Mouse (Mus musculus) testis, adult 2 months (tissue): ENCODE results near the gene Ksr1.

Experiments used
- CTCF ChIP-seq: fragments of 200-500 bp; IDR thresholded peaks from 2 replicates; pipeline ENCODE4 v1.5.1; 2012; ENCODE audit warnings: low read depth, mild to moderate bottlenecking, inconsistent platforms, low read length, moderate library complexity; ENCODE audit not compliant: control insufficient read depth, insufficient read depth, insufficient replicate concordance
- POLR2A ChIP-seq: fragments of 200-500 bp; IDR thresholded peaks from 2 replicates; pipeline ENCODE4 v1.6.1; 2012; ENCODE audit warnings: low read depth, mild to moderate bottlenecking, inconsistent platforms, low read length, moderate library complexity; ENCODE audit not compliant: control insufficient read depth

DNA sequence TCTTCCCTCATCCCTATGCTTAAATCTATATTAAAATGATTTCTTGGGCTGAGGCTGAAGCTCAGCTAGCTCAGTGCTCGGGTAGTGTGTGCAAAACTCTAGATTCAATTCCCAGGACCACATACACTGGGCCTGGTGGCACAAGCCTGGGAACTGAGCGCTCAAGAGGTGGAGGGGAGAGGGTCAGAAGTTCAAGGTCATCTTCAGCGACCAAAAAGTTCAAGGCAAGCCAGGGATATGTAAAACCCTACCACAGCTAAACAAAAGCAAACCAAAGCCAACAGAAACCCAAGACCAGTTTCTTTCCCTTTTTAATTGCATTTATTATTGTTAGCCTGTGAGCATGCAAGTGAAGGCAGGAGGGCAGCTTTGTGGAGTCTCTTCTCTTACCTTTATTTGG, 4.1 kb upstream of the Ksr1 start:
- TF ChIP-seq CTCF (no peak), POLR2A (no peak)
